Mouse (Mus musculus) hindbrain, postnatal 0 days (tissue): ENCODE measurements around the gene Cdadc1. TPM values are rescaled to one million over a fixed set of nuclear protein-coding genes. Genes with fewer than 3 reads are reported as not detected.

ENCODE experiments used
- ATAC-seq: fragments of 200-750 bp; cut with Nextera tagmentation; 2 replicates; pipeline ENCODE4 v1.8.0; 2017; ENCODE audit warnings: mild to moderate bottlenecking, moderate TSS enrichment, moderate library complexity
- DNase-seq: peaks from one replicate; pipeline ENCODE4 v3.0.0-alpha.2; 2015; ENCODE audit warnings: low spot score
- H3K27ac ChIP-seq: fragments of 300-500 bp; sonication (generic); 2 replicates; pipeline ENCODE4 v1.5.1; 2014; ENCODE audit warnings: mild to moderate bottlenecking
- H3K27me3 ChIP-seq: fragments of 300-500 bp; sonication (generic); 2 replicates; pipeline ENCODE4 v1.6.1; 2014; ENCODE audit warnings: low read length, mixed read lengths; ENCODE audit not compliant: insufficient read depth
- H3K36me3 ChIP-seq: fragments of 300-500 bp; sonication (generic); 2 replicates; pipeline ENCODE4 v1.6.1; 2014; ENCODE audit warnings: low read length, mixed read lengths; ENCODE audit not compliant: insufficient read depth
- H3K4me1 ChIP-seq: fragments of 300-500 bp; sonication (generic); 2 replicates; pipeline ENCODE4 v1.6.1; 2014; ENCODE audit warnings: antibody characterized with exemption, low read length, mixed read lengths; ENCODE audit not compliant: insufficient read depth
- H3K4me2 ChIP-seq: fragments of 300-500 bp; sonication (generic); 2 replicates; pipeline ENCODE4 v1.6.1; 2014; ENCODE audit warnings: low read depth, mild to moderate bottlenecking, low read length, moderate library complexity, mixed read lengths
- H3K4me3 ChIP-seq: fragments of 300-500 bp; sonication (generic); 2 replicates; pipeline ENCODE4 v1.5.1; 2014; ENCODE audit warnings: low read length
- H3K9ac ChIP-seq: fragments of 300-500 bp; sonication (generic); replicated peaks from 2 replicates; pipeline ENCODE4 v1.6.1; 2014; ENCODE audit warnings: mild to moderate bottlenecking, low read length, moderate library complexity, mixed read lengths
- H3K9me3 ChIP-seq: fragments of 300-500 bp; sonication (generic); 2 replicates; pipeline ENCODE4 v1.6.1; 2016; ENCODE audit warnings: low read length, mixed read lengths
- CTCF ChIP-seq: IDR thresholded peaks from 2 replicates; pipeline ENCODE4 v1.5.1; 2016; ENCODE audit warnings: antibody characterized with exemption, control low read depth, low read depth
- WGBS: fragments of 180-500 bp; shearing (Covaris S2); extraction: QIAGEN DNeasy Blood & Tissue Kit; methylation state at CpG from one replicate; pipeline ENCODE4 v1.1.7; 2014; 5-methylcytosine and 5-hydroxymethylcytosine counted together
- polyA plus RNA-seq: library from polyadenylated mRNA; unstranded; fragments of >200 nt; fragmentation: Nextera tagmentation; extraction: Ambion mirVana; gene quantifications from 2 replicates; pipeline ENCODE4 v1.2.1, GENCODE M21; 2015
- total RNA-seq: library from RNA; depleted of rRNA; stranded (reverse); fragments of >200 nt; gene quantifications from 2 replicates; pipeline ENCODE4 v1.2.3, GENCODE M21; 2014

Cdadc1 gene
- total and polyA plus RNA-seq, 2 experiments from 2014 or later: 5.2 to 36.3 TPM

DNA sequence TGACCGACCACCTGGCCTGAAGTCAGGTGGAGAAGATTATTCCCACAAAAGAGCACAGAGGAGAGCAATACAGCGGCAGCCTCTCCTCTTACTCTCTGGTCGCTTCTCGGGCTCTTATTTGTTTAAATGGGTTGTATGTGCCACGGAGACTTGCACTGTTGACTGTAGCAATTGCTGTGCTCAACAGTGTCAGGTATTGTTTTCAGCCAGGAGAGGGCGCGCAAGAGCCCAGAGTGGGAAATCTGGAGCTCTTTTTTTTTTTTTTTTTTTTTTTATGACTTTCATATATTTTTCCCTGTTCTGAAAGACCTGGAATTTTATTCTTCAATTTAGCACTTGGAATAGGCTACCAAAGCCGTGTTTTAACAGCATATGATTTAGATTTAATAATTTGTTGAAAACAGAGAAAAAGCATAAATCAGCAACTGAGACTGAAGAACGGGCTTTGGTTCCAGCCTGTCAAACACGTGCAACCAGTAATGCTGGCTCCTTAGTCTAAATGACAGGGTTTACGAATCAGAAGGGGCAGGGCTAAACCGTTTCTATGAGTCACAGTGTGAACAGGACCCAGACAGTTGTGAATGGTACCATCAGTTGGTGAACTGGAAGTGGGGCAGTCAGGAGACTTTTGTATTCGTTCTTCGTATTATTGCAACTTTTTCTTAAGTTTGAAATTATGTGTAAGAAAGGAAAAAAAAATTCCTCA is 15.3 kb upstream of the Cdadc1 start:
- H3K9me3 ChIP-seq: no peaks in the 10 kb centered on the region
- no peaks in the 10 kb centered on the region for H3K27me3 ChIP-seq
- 49% methylated on average over 14 of the region's 14 CpGs for WGBS
- H3K4me1 ChIP-seq: no peaks in the 10 kb centered on the region
- ATAC-seq: no peak
- no peaks in the 10 kb centered on the region for H3K36me3 ChIP-seq
- TF ChIP-seq CTCF: peak; percentile 77
- no peak overlapping the region for H3K9ac ChIP-seq
- H3K4me3 ChIP-seq: no peak overlapping the region
- H3K4me2 ChIP-seq: no peak overlapping the region
- no peak overlapping the region for H3K27ac ChIP-seq
- peak; percentile 82 for DNase-seq

DNA sequence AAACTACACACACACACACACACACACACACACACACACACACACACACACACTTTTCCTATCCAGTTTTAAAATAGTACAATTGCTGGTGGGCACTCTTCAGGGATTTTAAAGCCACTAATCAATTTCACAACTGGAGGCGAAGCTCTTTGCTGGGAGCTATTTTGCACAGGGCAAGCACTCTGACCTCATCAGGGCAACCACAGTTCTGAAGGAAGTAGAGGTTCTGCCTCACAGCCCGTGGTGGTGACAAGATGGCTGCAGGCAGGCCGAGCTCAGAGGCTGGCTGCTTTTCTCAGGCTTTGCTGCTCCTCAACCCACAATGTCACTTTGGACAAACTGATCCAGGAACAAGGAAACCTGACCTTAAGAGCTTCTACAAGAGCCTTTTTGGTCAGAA is 9.3 kb upstream of the Cdadc1 start:
- Histone ChIP-seq H3K27me3 (0 out of 2 replicates have a peak, but pooled peaks cover 4% of the 10 kb centered on the region), H3K36me3 (no peaks in the 10 kb centered on the region), H3K9ac (no peak overlapping the region), H3K4me3 (no peak overlapping the region), H3K4me2 (no peak overlapping the region), H3K9me3 (no peaks in the 10 kb centered on the region), H3K4me1 (no peaks in the 10 kb centered on the region), H3K27ac (no peak overlapping the region)
- TF ChIP-seq CTCF: no peak
- DNase-seq: no peak
- WGBS: 55% methylated on average over 3 of the region's 3 CpGs
- no peak for ATAC-seq

GRCm38 (mm10) chr14:59605671-59606353 is 8.1 kb upstream of the Cdadc1 start:
- Histone ChIP-seq H3K9ac (no peak overlapping the region), H3K4me1 (no peaks in the 10 kb centered on the region), H3K27ac (no peak overlapping the region), H3K27me3 (0 out of 2 replicates have a peak, but pooled peaks cover 8% of the 10 kb centered on the region), H3K4me2 (no peak overlapping the region), H3K36me3 (no peaks in the 10 kb centered on the region), H3K9me3 (no peaks in the 10 kb centered on the region), H3K4me3 (no peak overlapping the region)
- ATAC-seq (peak; percentile 70), DNase-seq (peak; percentile 85)
- WGBS: 18% methylated on average over 5 of the region's 5 CpGs
- TF ChIP-seq CTCF: peak; percentile 77

DNA sequence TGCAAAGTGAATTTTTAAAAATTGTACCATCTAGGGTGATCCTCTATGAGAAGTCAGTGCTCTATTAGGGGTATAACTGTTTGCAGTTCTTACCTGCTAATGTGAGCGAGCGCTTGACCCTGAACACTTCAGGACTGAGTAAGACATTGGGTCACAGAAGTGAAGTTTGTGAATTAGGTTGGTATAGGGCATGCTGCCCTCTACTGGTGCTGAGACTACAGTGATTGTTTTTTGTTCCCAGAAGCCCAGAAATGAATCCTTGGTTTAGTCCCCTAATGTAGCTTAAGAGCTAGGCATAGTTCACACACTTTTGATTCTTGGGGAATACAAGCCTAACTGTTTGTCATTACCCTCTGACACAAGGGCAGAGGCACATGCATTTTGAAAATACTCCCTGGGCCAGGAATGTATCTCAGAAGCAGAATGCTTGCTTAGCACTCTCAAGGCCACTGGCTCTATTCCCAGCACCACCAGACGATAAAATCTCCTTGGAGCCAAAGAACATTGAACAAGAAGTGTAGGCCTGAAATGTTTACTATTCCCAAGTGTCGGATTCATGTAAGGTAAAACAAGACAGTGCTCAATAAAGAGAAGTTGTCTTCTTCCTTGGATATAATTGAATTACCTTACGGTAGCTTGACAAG is 6.4 kb upstream of the Cdadc1 start:
- 0 out of 2 replicates have a peak, but pooled peaks cover 8% of the 10 kb centered on the region for H3K27me3 ChIP-seq
- WGBS: 69% methylated on average over 5 of the region's 5 CpGs
- TF ChIP-seq CTCF: peak; percentile 71

GRCm38 (mm10) chr14:59598260-59598627 is 485 bp upstream of the Cdadc1 start:
- DNase-seq (no peak), ATAC-seq (peak; percentile 43; the same call in 1 of the 2 replicates)
- Histone ChIP-seq H3K4me1 (0 out of 2 replicates have a peak, but pooled peaks cover 7% of the 10 kb centered on the region), H3K27ac (peak overlapping the region; percentile 75), H3K4me3 (peak overlapping the region; percentile 86), H3K9ac (peak overlapping the region; percentile 91), H3K27me3 (0 out of 2 replicates have a peak, but pooled peaks cover 6% of the 10 kb centered on the region), H3K9me3 (no peaks in the 10 kb centered on the region), H3K36me3 (no peaks in the 10 kb centered on the region), H3K4me2 (peak overlapping the region; percentile 91)
- no peak for TF ChIP-seq CTCF
- 5% methylated on average over 8 of the region's 8 CpGs for WGBS

More for the DNA sequence above, 6.4 kb upstream of the Cdadc1 start:
- Histone ChIP-seq H3K4me1 (no peaks in the 10 kb centered on the region), H3K4me2 (no peak overlapping the region), H3K9ac (no peak overlapping the region), H3K4me3 (no peak overlapping the region), H3K9me3 (no peaks in the 10 kb centered on the region), H3K36me3 (no peaks in the 10 kb centered on the region), H3K27ac (no peak overlapping the region)
- ATAC-seq: no peak
- peak; percentile 50 for DNase-seq

DNA sequence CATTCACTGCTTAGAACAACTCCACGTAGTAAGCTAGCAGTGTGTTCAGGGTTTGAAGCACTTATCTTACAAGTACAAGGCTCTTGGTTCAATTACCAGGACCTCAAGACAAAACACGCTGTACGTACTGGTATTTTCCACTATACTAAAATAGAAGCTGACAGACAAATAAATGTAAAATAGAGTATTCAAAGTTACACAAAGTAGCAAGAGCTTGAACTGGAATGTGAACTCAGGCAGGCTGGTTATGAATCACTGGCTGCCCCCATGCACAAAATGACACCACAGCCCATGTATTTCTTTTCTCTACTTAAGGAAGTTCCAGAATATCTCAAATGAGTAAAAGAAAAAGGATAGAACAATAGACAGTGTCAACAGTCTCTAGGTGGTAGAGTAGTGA is 2.8 kb downstream of the Cdadc1 start:
- DNase-seq (no peak), ATAC-seq (no peak)
- Histone ChIP-seq H3K4me1 (0 out of 2 replicates have a peak, but pooled peaks cover 7% of the 10 kb centered on the region), H3K27me3 (no peaks in the 10 kb centered on the region), H3K9ac (no peak overlapping the region), H3K27ac (no peak overlapping the region), H3K36me3 (0 out of 2 replicates have a peak, but pooled peaks cover 5% of the 10 kb centered on the region), H3K4me3 (no peak overlapping the region), H3K4me2 (no peak overlapping the region), H3K9me3 (no peaks in the 10 kb centered on the region)
- WGBS: 96% methylated on average over 3 of the region's 3 CpGs
- no peak for TF ChIP-seq CTCF
